Mouse (Mus musculus) liver, adult 2 months (tissue): ENCODE data around the gene Dus2.

Experiments used
- CTCF ChIP-seq: fragments of 200-500 bp; IDR thresholded peaks from 2 replicates; pipeline ENCODE4 v1.5.1; 2011; ENCODE audit warnings: low read depth, low read length, control low read depth
- POLR2A ChIP-seq: fragments of 200-500 bp; IDR thresholded peaks from 2 replicates; pipeline ENCODE4 v1.6.1; 2011; ENCODE audit warnings: low read length, control low read depth; ENCODE audit not compliant: insufficient read depth; ENCODE audit errors: extremely low read depth

DNA sequence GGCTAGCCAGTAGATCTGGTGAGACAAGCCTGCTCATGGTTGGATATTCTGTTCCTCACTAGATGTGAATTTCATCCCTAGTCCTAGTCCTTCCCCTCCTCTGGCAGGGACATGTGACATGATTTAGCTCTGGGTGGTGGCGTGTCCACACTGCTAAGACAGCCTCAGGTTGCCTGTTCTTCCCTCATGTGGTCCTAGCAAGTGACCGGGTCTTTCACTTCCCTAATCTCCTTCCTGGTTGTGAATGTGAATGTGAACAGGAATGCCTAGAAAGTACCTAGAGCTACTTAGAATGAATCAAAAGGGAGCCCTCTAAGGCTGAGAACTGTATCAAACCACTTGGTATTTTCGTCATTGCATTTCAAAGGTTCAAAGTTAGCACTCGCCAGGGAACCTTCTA, 48.5 kb downstream of the Dus2 start:
- TF ChIP-seq POLR2A (no peak), CTCF (no peak)
